Mouse (Mus musculus) lung, postnatal 0 days (tissue): ENCODE measurements at regions not wholly inside any gene's neighbourhood (a gene's known extent, or its start where the extent isn't known, plus 50 kb on each side); places are given as distances from the start of the nearest gene placed in this dataset.

Experiments used
- ATAC-seq: fragments of 200-750 bp; cut with Nextera tagmentation; 2 replicates; pipeline ENCODE4 v1.8.0; 2017; ENCODE audit warnings: moderate library complexity
- DNase-seq: peaks from one replicate; pipeline ENCODE4 v3.0.0-alpha.2; 2016; ENCODE audit warnings: low spot score
- H3K27ac ChIP-seq: fragments of 300-500 bp; sonication (generic); 2 replicates; pipeline ENCODE4 v1.5.1; 2014; ENCODE audit warnings: antibody characterized with exemption, mild to moderate bottlenecking, low read length, mixed read lengths
- H3K27me3 ChIP-seq: fragments of 300-500 bp; sonication (generic); replicated peaks from 2 replicates; pipeline ENCODE4 v1.6.1; 2014; ENCODE audit warnings: low read length, mixed read lengths; ENCODE audit not compliant: insufficient read depth
- H3K36me3 ChIP-seq: fragments of 300-500 bp; sonication (generic); 2 replicates; pipeline ENCODE4 v1.6.1; 2014; ENCODE audit warnings: low read length, mixed read lengths; ENCODE audit not compliant: insufficient read depth
- H3K4me1 ChIP-seq: fragments of 300-500 bp; sonication (generic); 2 replicates; pipeline ENCODE4 v1.6.1; 2014; ENCODE audit warnings: antibody characterized with exemption, low read depth, low read length, mixed read lengths; ENCODE audit not compliant: insufficient read depth
- H3K4me2 ChIP-seq: fragments of 300-500 bp; sonication (generic); replicated peaks from 2 replicates; pipeline ENCODE4 v1.6.1; 2014; ENCODE audit warnings: low read depth, mild to moderate bottlenecking, low read length, moderate library complexity, mixed read lengths
- H3K4me3 ChIP-seq: fragments of 300-500 bp; sonication (generic); 2 replicates; pipeline ENCODE4 v1.5.1; 2014; ENCODE audit warnings: low read depth, low read length
- H3K9ac ChIP-seq: fragments of 300-500 bp; sonication (generic); replicated peaks from 2 replicates; pipeline ENCODE4 v1.6.1; 2014; ENCODE audit warnings: low read depth, mild to moderate bottlenecking
- H3K9me3 ChIP-seq: fragments of 300-500 bp; sonication (generic); 2 replicates; pipeline ENCODE4 v1.6.1; 2016; ENCODE audit warnings: low read length, mixed read lengths
- CTCF ChIP-seq: IDR thresholded peaks from 2 replicates; pipeline ENCODE4 v1.5.1; 2016; ENCODE audit warnings: antibody characterized with exemption, mild to moderate bottlenecking
- EP300 ChIP-seq: IDR thresholded peaks from 2 replicates; pipeline ENCODE4 v1.6.1; 2016; ENCODE audit warnings: antibody characterized with exemption, mild to moderate bottlenecking, control low read depth
- WGBS: fragments of 180-500 bp; shearing (Covaris S2); extraction: QIAGEN DNeasy Blood & Tissue Kit; methylation state at CpG from one replicate; pipeline ENCODE4 v1.1.7; 2014; 5-methylcytosine and 5-hydroxymethylcytosine counted together

GRCm38 (mm10) chr1:13839619-13840308, 2253.4 kb downstream of the 4930444P10Rik start:
- Histone ChIP-seq H3K9me3 (no peaks in the 10 kb centered on the region), H3K4me1 (no peaks in the 10 kb centered on the region), H3K4me3 (no peak overlapping the region), H3K27me3 (no peaks in the 10 kb centered on the region), H3K4me2 (no peak overlapping the region), H3K36me3 (no peaks in the 10 kb centered on the region), H3K9ac (no peak overlapping the region), H3K27ac (no peak overlapping the region)
- TF ChIP-seq EP300: no peak
- no peak; the same call in 1 of the 2 replicates for TF ChIP-seq CTCF
- WGBS: 33% methylated on average over 11 of the region's 11 CpGs
- DNase-seq (peak; percentile 69), ATAC-seq (peak; percentile 62)

- Histone ChIP-seq H3K27me3 (no peaks in the 10 kb centered on the region), H3K4me3 (no peak overlapping the region), H3K4me2 (no peak overlapping the region), H3K9ac (no peak overlapping the region), H3K27ac (no peak overlapping the region), H3K36me3 (no peaks in the 10 kb centered on the region), H3K4me1 (no peaks in the 10 kb centered on the region), H3K9me3 (no peaks in the 10 kb centered on the region)
- DNase-seq: no peak
- 77% methylated on average over 12 of the region's 12 CpGs for WGBS
- no peak for ATAC-seq
- TF ChIP-seq CTCF (no peak), EP300 (no peak)
These were observed 2258.0 kb downstream of the 4930444P10Rik start for GRCm38 (mm10) chr1:13834860-13835840.

- Histone ChIP-seq H3K36me3 (no peaks in the 10 kb centered on the region), H3K27me3 (no peaks in the 10 kb centered on the region), H3K4me1 (no peaks in the 10 kb centered on the region), H3K9me3 (no peaks in the 10 kb centered on the region), H3K27ac (no peak overlapping the region), H3K4me3 (no peak overlapping the region), H3K4me2 (no peak overlapping the region), H3K9ac (no peak overlapping the region)
- 50% methylated on average over 4 of the region's 4 CpGs for WGBS
- TF ChIP-seq EP300 (no peak), CTCF (no peak)
- ATAC-seq: no peak
- DNase-seq: no peak
These were observed 2285.3 kb downstream of the 4930444P10Rik start for GRCm38 (mm10) chr1:13807786-13808185.

- TF ChIP-seq EP300 (no peak), CTCF (no peak)
- no peaks in the 10 kb centered on the region for H3K36me3 ChIP-seq
- no peak overlapping the region for H3K4me2 ChIP-seq
- H3K9ac ChIP-seq: no peak overlapping the region
- H3K27ac ChIP-seq: no peak overlapping the region
- no peaks in the 10 kb centered on the region for H3K4me1 ChIP-seq
- H3K9me3 ChIP-seq: no peaks in the 10 kb centered on the region
- DNase-seq: no peak
- no peak for ATAC-seq
- H3K27me3 ChIP-seq: no peaks in the 10 kb centered on the region
- no peak overlapping the region for H3K4me3 ChIP-seq
- WGBS: 84% methylated on average over 1 of the region's 1 CpGs
These were observed 2292.7 kb downstream of the 4930444P10Rik start for GRCm38 (mm10) chr1:13800460-13800859.

GRCm38 (mm10) chr1:13798848-13799247, 2294.3 kb downstream of the 4930444P10Rik start:
- DNase-seq (no peak), ATAC-seq (no peak)
- Histone ChIP-seq H3K4me1 (no peaks in the 10 kb centered on the region), H3K9me3 (no peaks in the 10 kb centered on the region), H3K27me3 (no peaks in the 10 kb centered on the region), H3K9ac (no peak overlapping the region), H3K4me2 (no peak overlapping the region), H3K36me3 (no peaks in the 10 kb centered on the region), H3K4me3 (no peak overlapping the region), H3K27ac (no peak overlapping the region)
- WGBS: 58% methylated on average over 1 of the region's 1 CpGs
- TF ChIP-seq EP300 (no peak), CTCF (no peak)

- H3K4me2 ChIP-seq: no peak overlapping the region
- H3K36me3 ChIP-seq: no peaks in the 10 kb centered on the region
- H3K27me3 ChIP-seq: no peaks in the 10 kb centered on the region
- ATAC-seq: no peak
- no peaks in the 10 kb centered on the region for H3K9me3 ChIP-seq
- H3K27ac ChIP-seq: no peak overlapping the region
- H3K4me1 ChIP-seq: no peaks in the 10 kb centered on the region
- TF ChIP-seq CTCF: no peak
- no peak for TF ChIP-seq EP300
- DNase-seq: no peak
- H3K9ac ChIP-seq: no peak overlapping the region
- H3K4me3 ChIP-seq: no peak overlapping the region
These were observed 2297.9 kb downstream of the 4930444P10Rik start for GRCm38 (mm10) chr1:13795196-13795595.
